Mouse (Mus musculus) stomach, embryonic 14.5 days (tissue): ENCODE data around the gene Cadps2. TPM values are rescaled to one million over a fixed set of nuclear protein-coding genes. Genes with fewer than 3 reads are reported as not detected.

Experiments
- ATAC-seq: fragments of 200-750 bp; cut with Nextera tagmentation; 2 replicates; pipeline ENCODE4 v1.8.0; 2017; ENCODE audit warnings: low read depth, moderate TSS enrichment; ENCODE audit not compliant: insufficient number of reproducible peaks, insufficient read depth, low FRiP score
- H3K27ac ChIP-seq: fragments of 300-500 bp; sonication (generic); 2 replicates; pipeline ENCODE4 v1.5.1; 2014; ENCODE audit warnings: mild to moderate bottlenecking, low read length, moderate library complexity, mixed read lengths
- H3K27me3 ChIP-seq: fragments of 300-500 bp; sonication (generic); 2 replicates; pipeline ENCODE4 v1.6.1; 2014; ENCODE audit warnings: low read length, control low read depth, mixed read lengths; ENCODE audit not compliant: control insufficient read depth, insufficient read depth
- H3K36me3 ChIP-seq: fragments of 300-500 bp; sonication (generic); 2 replicates; pipeline ENCODE4 v1.6.1; 2014; ENCODE audit warnings: mild to moderate bottlenecking, control low read depth, low read length, moderate library complexity, mixed read lengths; ENCODE audit not compliant: control insufficient read depth, insufficient read depth
- H3K4me1 ChIP-seq: fragments of 300-500 bp; sonication (generic); 2 replicates; pipeline ENCODE4 v1.6.1; 2014; ENCODE audit warnings: low read length, control low read depth, mixed read lengths; ENCODE audit not compliant: control insufficient read depth, insufficient read depth
- H3K4me2 ChIP-seq: fragments of 300-500 bp; sonication (generic); replicated peaks from 2 replicates; pipeline ENCODE4 v1.6.1; 2014; ENCODE audit warnings: low read depth, low read length, control low read depth
- H3K4me3 ChIP-seq: fragments of 300-500 bp; sonication (generic); 2 replicates; pipeline ENCODE4 v1.5.1; 2014; ENCODE audit warnings: low read depth, low read length, control low read depth
- H3K9ac ChIP-seq: fragments of 300-500 bp; sonication (generic); replicated peaks from 2 replicates; pipeline ENCODE4 v1.6.1; 2014; ENCODE audit warnings: low read depth, mild to moderate bottlenecking, control low read depth, low read length, moderate library complexity, mixed read lengths
- H3K9me3 ChIP-seq: fragments of 300-500 bp; sonication (generic); 2 replicates; pipeline ENCODE4 v1.6.1; 2016; ENCODE audit warnings: low read depth, low read length, control low read depth; ENCODE audit not compliant: control insufficient read depth
- WGBS: fragments of 180-500 bp; shearing (Covaris S2); extraction: QIAGEN DNeasy Blood & Tissue Kit; methylation state at CpG from one replicate; pipeline ENCODE4 v1.1.7; 2014; 5-methylcytosine and 5-hydroxymethylcytosine counted together
- polyA plus RNA-seq: library from polyadenylated mRNA; unstranded; fragments of >200 nt; fragmentation: Nextera tagmentation; extraction: Ambion mirVana; gene quantifications from 2 replicates; pipeline ENCODE4 v1.2.1, GENCODE M21; 2014

Cadps2 gene
- polyA plus RNA-seq, 1 experiment from 2014 or later: 2.4 TPM

DNA sequence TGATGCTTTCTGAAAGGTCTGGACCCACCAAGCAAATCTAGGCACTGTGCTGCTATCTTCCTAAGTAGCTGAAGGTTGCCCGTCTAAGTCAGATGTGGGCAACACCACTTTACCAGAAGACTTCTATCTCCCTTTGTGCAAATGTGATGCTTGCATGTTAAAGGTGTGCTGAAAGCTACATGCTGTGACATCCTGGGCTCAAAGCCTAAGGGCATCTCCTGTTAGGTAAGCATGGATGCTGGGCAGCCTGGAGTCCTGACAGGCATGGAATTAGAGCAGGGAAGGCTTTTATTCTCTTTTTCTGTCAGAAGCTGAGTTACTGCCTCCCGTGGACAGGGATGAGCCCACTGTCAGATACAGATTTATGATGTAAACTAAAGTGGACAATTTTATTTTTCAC is 348.8 kb downstream of the Cadps2 start:
- H3K9me3 ChIP-seq: no peaks in the 10 kb centered on the region
- H3K27me3 ChIP-seq: no peaks in the 10 kb centered on the region
- H3K4me1 ChIP-seq: no peaks in the 10 kb centered on the region
- 81% methylated on average over 2 of the region's 2 CpGs for WGBS
- no peak overlapping the region for H3K4me3 ChIP-seq
- H3K36me3 ChIP-seq: no peaks in the 10 kb centered on the region
- no peak overlapping the region for H3K9ac ChIP-seq
- H3K27ac ChIP-seq: no peak overlapping the region
- no peak for ATAC-seq
- no peak overlapping the region for H3K4me2 ChIP-seq

- Histone ChIP-seq H3K4me3 (no peak overlapping the region), H3K4me2 (no peak overlapping the region), H3K36me3 (no peaks in the 10 kb centered on the region), H3K9me3 (no peaks in the 10 kb centered on the region), H3K27ac (no peak overlapping the region), H3K27me3 (no peaks in the 10 kb centered on the region), H3K9ac (no peak overlapping the region), H3K4me1 (no peaks in the 10 kb centered on the region)
- ATAC-seq: no peak
- WGBS: 78% methylated on average over 2 of the region's 2 CpGs
Measured at GRCm38 (mm10) chr6:23489046-23489445, 350.2 kb downstream of the Cadps2 start.

DNA sequence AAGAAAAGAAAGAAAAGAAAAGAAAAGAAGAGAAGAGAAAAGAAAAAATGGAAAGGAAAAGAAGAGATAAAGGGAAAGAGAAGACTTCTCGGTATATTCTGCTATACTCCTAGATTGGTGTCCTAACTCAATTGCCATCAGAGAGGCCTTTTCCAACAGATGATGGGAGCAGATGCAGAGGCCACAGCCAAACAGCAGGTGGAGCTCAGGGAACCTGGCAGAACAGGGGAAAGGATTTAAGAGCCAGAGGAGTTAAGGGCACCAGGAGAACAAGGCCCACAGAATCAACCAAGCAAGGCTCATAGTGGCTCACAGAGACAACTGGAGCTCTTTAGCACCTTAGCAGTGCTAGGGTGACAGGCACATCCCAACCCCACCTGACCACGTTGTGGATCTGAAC is 366.5 kb downstream of the Cadps2 start:
- no peaks in the 10 kb centered on the region for H3K9me3 ChIP-seq
- H3K4me1 ChIP-seq: no peaks in the 10 kb centered on the region
- no peak overlapping the region for H3K27ac ChIP-seq
- no peak overlapping the region for H3K4me2 ChIP-seq
- no peak for ATAC-seq
- H3K4me3 ChIP-seq: no peak overlapping the region
- H3K27me3 ChIP-seq: no peaks in the 10 kb centered on the region
- WGBS: 50% methylated on average over 2 of the region's 2 CpGs
- H3K9ac ChIP-seq: no peak overlapping the region
- no peaks in the 10 kb centered on the region for H3K36me3 ChIP-seq

DNA sequence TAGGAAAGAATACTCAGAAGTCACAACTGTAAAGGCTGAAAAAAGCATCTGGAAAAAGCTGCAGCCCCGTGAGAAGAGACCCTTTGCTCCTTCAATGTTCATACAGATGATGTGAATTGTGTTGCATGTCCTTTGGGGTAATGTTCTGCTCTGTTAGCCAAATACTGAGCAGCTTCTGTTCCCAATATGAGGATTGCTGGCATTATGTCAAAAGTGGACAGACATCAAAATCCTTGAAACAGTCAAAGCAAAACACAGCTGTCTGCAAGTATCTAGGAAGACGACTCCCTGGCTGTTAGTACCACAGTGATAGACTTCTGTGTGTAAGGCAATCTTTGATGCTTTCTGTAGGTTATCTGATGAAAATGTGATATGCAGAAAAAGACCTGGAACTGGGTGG is 367.4 kb downstream of the Cadps2 start:
- Histone ChIP-seq H3K4me2 (no peak overlapping the region), H3K9ac (no peak overlapping the region), H3K9me3 (no peaks in the 10 kb centered on the region), H3K27ac (no peak overlapping the region), H3K4me3 (no peak overlapping the region), H3K36me3 (no peaks in the 10 kb centered on the region), H3K4me1 (no peaks in the 10 kb centered on the region), H3K27me3 (no peaks in the 10 kb centered on the region)
- no peak for ATAC-seq
- WGBS: 58% methylated on average over 2 of the region's 2 CpGs

DNA sequence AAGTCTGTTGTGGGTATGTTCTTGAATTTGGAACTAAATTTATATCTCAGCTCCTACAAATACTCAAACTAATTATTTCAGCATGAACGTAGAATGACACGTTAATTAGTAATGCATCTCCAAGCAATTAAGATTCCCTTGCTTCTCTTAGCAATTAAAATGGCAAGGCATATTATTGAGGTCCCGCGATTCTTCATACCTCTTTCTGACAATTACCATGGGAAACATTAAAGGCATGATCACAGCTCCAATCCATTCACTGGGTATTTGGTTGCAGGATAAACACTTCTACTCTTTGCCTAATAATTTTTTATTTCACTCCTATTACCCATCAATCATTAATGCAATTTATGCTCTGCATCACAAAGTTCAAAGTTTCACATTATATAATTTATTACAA is 371.3 kb downstream of the Cadps2 start:
- WGBS: 86% methylated on average over 4 of the region's 4 CpGs
- Histone ChIP-seq H3K27ac (no peak overlapping the region), H3K9me3 (no peaks in the 10 kb centered on the region), H3K4me2 (no peak overlapping the region), H3K36me3 (no peaks in the 10 kb centered on the region), H3K9ac (no peak overlapping the region), H3K4me3 (no peak overlapping the region), H3K27me3 (no peaks in the 10 kb centered on the region), H3K4me1 (no peaks in the 10 kb centered on the region)
- ATAC-seq: no peak

GRCm38 (mm10) chr6:23462600-23463280 is 376.5 kb downstream of the Cadps2 start:
- WGBS: 23% methylated on average over 8 of the region's 8 CpGs
- ATAC-seq: no peak
- Histone ChIP-seq H3K4me1 (no peaks in the 10 kb centered on the region), H3K27me3 (no peaks in the 10 kb centered on the region), H3K4me3 (no peak overlapping the region), H3K27ac (no peak overlapping the region), H3K9ac (no peak overlapping the region), H3K36me3 (no peaks in the 10 kb centered on the region), H3K4me2 (0 out of 2 replicates have a peak overlapping the region, but pooled peaks have one; percentile 7), H3K9me3 (no peaks in the 10 kb centered on the region)

GRCm38 (mm10) chr6:23457748-23458147 is 381.5 kb downstream of the Cadps2 start:
- no peak for ATAC-seq
- no peaks in the 10 kb centered on the region for H3K36me3 ChIP-seq
- H3K4me1 ChIP-seq: no peaks in the 10 kb centered on the region
- H3K27me3 ChIP-seq: no peaks in the 10 kb centered on the region
- no peaks in the 10 kb centered on the region for H3K9me3 ChIP-seq
- H3K4me3 ChIP-seq: no peak overlapping the region
- H3K9ac ChIP-seq: no peak overlapping the region
- H3K4me2 ChIP-seq: no peak overlapping the region
- H3K27ac ChIP-seq: no peak overlapping the region
- WGBS: 1% methylated on average over 5 of the region's 5 CpGs

DNA sequence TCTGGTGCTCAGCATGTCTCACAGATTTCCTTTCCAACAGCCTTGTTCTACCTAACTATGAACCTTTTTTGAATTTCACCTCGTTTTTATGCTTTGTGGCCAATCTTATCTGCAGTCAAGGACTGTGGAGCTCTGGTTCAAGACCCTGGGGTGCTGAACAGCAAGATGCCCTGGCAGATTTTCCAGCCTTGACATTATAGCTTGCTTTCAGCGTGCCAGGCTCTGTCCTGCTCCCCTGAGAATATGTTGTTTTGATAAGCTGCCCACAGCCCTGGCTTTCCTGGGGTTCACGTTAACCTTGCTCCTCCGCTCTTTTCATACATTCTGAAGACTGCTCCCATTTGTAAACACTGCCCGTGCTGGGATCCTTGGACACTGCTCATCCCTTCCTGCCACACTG is 385.3 kb downstream of the Cadps2 start:
- no peak overlapping the region for H3K9ac ChIP-seq
- H3K4me1 ChIP-seq: no peaks in the 10 kb centered on the region
- WGBS: 48% methylated on average over 5 of the region's 5 CpGs
- ATAC-seq: no peak
- H3K9me3 ChIP-seq: no peaks in the 10 kb centered on the region
- H3K27ac ChIP-seq: no peak overlapping the region
- H3K27me3 ChIP-seq: no peaks in the 10 kb centered on the region
- no peak overlapping the region for H3K4me3 ChIP-seq
- no peaks in the 10 kb centered on the region for H3K36me3 ChIP-seq
- no peak overlapping the region for H3K4me2 ChIP-seq

GRCm38 (mm10) chr6:23439897-23440296 is 399.3 kb downstream of the Cadps2 start:
- no peaks in the 10 kb centered on the region for H3K36me3 ChIP-seq

More at GRCm38 (mm10) chr6:23439897-23440296, 399.3 kb downstream of the Cadps2 start:
- H3K27ac ChIP-seq: no peak overlapping the region
- no peaks in the 10 kb centered on the region for H3K4me1 ChIP-seq
- H3K9me3 ChIP-seq: no peaks in the 10 kb centered on the region
- no peak for ATAC-seq
- H3K9ac ChIP-seq: no peak overlapping the region
- H3K4me2 ChIP-seq: no peak overlapping the region
- no peak overlapping the region for H3K4me3 ChIP-seq
- no peaks in the 10 kb centered on the region for H3K27me3 ChIP-seq
- WGBS: 60% methylated on average over 3 of the region's 3 CpGs
